Mouse (Mus musculus) midbrain, embryonic 10.5 days (tissue): ENCODE measurements at regions not wholly inside any gene's neighbourhood (a gene's known extent, or its start where the extent isn't known, plus 50 kb on each side); places are given as distances from the start of the nearest gene placed in this dataset.

ENCODE experiments used
- DNase-seq: peaks from one replicate; pipeline ENCODE4 v3.0.0-alpha.2; 2017; ENCODE audit warnings: low spot score
- H3K27ac ChIP-seq: fragments of 300-500 bp; sonication (generic); replicated peaks from 2 replicates; pipeline ENCODE4 v1.5.1; 2016; ENCODE audit warnings: mild to moderate bottlenecking
- H3K27me3 ChIP-seq: fragments of 300-500 bp; sonication (generic); 2 replicates; pipeline ENCODE4 v1.6.1; 2016; ENCODE audit warnings: low read depth, mild to moderate bottlenecking; ENCODE audit not compliant: poor library complexity, severe bottlenecking
- H3K36me3 ChIP-seq: fragments of 300-500 bp; sonication (generic); 2 replicates; pipeline ENCODE4 v1.6.1; 2016; ENCODE audit warnings: mild to moderate bottlenecking, moderate library complexity
- H3K4me1 ChIP-seq: fragments of 300-500 bp; sonication (generic); 2 replicates; pipeline ENCODE4 v1.6.1; 2016
- H3K4me3 ChIP-seq: fragments of 300-500 bp; sonication (generic); 2 replicates; pipeline ENCODE4 v1.5.1; 2016; ENCODE audit warnings: mild to moderate bottlenecking, moderate library complexity
- H3K9me3 ChIP-seq: fragments of 300-500 bp; sonication (generic); replicated peaks from 2 replicates; pipeline ENCODE4 v1.6.1; 2016; ENCODE audit warnings: mild to moderate bottlenecking
- WGBS: fragments of 180-500 bp; shearing (Covaris S2); methylation state at CpG from one replicate; pipeline ENCODE4 v1.1.7; 2016; 5-methylcytosine and 5-hydroxymethylcytosine counted together

DNA sequence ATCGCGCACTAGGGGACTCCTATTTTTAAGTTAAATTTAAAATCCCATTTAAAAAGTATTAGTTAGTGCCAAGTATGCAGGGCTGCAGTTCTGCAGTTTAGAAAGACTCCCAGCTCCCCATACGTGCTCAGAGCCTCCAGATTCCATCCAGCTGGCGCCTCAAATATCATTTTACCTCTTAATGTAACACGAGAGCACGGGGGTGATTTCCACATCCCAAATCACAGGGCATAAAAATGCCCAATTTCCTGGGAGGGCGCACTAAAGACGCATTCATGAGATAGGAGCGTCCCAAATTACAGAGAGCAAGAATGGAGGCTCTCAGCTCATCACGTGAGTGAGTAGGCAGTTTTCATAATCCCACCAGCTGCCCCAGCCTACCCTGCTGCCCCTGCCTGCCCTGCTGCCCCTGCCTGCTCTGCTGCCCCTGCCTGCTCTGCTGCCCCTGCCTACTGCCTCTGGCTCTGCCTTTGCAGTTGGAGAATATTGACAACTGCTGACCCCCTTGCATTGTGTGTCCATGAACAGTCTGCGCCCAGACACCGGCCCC is 414.1 kb downstream of the Ajap1 start:
- DNase-seq = no peak
- peaks cover 12% of the 10 kb centered on the region for H3K4me1 ChIP-seq
- no peaks in the 10 kb centered on the region for H3K36me3 ChIP-seq
- H3K9me3 ChIP-seq = no peaks in the 10 kb centered on the region
- WGBS = 89% methylated on average over 12 of the region's 12 CpGs
- H3K27ac ChIP-seq = no peak overlapping the region
- no peak overlapping the region for H3K4me3 ChIP-seq
- H3K27me3 ChIP-seq = no peaks in the 10 kb centered on the region

DNA sequence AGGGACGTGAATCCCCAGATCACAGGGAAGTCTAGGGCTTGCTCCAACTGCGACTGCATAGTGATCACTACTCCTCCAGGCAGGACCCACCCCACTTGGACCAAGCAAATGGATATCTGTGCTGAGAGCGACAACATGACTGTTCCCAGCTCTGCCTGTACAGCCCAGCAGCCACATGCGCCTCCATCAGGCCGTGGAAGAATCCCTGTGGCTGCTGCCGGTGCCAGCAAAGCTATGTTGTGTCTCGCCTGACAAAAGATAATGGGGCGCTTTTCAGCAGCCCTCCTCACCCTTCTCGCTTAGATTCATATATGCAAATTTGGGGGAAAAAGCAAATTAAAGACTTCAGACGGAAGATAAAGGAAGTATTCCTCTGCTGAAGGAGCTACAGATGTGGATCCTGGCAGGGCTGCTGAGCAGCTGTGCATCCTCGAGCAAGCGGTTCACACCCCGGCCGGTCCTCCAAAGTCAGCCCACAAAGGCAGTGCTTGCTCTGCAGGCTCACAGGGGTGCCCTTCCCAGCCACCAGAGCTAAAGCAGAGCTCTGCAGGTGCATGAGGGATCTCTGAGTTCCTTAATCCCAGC is 418.5 kb downstream of the Ajap1 start:
- H3K27me3 ChIP-seq = no peaks in the 10 kb centered on the region
- WGBS = 76% methylated on average over 14 of the region's 14 CpGs

DNA sequence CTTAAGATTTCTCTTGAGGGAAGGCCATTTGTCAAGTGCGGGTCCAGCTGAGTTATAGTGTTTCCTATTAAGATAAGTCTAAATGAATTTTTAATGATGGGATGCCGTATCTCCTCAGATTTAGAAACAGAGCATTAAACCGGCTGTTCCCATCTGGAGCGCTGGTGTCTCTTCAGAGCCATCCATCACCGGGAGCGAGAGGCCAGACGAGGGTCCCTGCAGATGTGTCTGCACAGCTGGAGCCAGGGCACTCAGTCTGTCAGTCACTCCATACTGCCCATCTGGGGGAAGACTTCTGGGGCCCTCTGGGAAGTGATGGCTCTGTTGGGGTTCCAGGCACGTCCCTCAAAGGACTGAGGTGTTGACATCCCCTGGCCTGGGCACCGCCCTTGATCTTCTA is 419.2 kb downstream of the Ajap1 start:
- Histone ChIP-seq H3K4me1 (no peaks in the 10 kb centered on the region; the same call in 1 of the 2 replicates), H3K27me3 (no peaks in the 10 kb centered on the region), H3K36me3 (no peaks in the 10 kb centered on the region), H3K27ac (no peak overlapping the region), H3K9me3 (0 out of 2 replicates have a peak, but pooled peaks cover 5% of the 10 kb centered on the region), H3K4me3 (no peak overlapping the region)
- DNase-seq = no peak
- WGBS = 79% methylated on average over 9 of the region's 9 CpGs

More for the DNA sequence above, 418.5 kb downstream of the Ajap1 start:
- DNase-seq = no peak
- H3K4me3 ChIP-seq = no peak overlapping the region
- no peak overlapping the region for H3K27ac ChIP-seq
- H3K9me3 ChIP-seq = 0 out of 2 replicates have a peak, but pooled peaks cover 5% of the 10 kb centered on the region
- H3K36me3 ChIP-seq = no peaks in the 10 kb centered on the region
- no peaks in the 10 kb centered on the region; the same call in 1 of the 2 replicates for H3K4me1 ChIP-seq

DNA sequence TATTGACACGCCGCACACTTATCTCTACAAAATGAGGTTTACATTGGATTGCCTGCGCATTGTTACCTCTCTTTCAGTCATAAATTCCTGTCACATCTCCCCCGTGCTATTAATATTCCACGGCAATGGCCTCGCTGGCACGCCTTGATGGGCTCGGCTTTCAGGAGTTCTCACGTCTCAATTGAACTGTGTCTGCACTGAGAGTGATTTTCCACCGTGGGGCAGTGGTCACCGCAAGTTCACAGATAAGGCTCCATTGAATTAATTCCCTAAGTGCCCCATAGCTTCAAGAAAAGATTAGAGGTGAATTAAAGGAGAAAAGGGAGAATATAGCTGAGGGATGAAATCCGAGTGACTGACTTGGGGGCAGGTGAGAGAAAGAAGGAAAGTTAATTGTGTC is 424.5 kb downstream of the Ajap1 start:
- WGBS = 88% methylated on average over 12 of the region's 12 CpGs
- no peak for DNase-seq
- no peak overlapping the region for H3K4me3 ChIP-seq
- no peaks in the 10 kb centered on the region for H3K36me3 ChIP-seq
- H3K4me1 ChIP-seq = peaks cover 4% of the 10 kb centered on the region; the same call in 1 of the 2 replicates
- H3K27ac ChIP-seq = no peak overlapping the region
- no peaks in the 10 kb centered on the region for H3K27me3 ChIP-seq
- 0 out of 2 replicates have a peak, but pooled peaks cover 5% of the 10 kb centered on the region for H3K9me3 ChIP-seq

GRCm38 (mm10) chr4:153023711-153024110 is 458.9 kb downstream of the Ajap1 start:
- Histone ChIP-seq H3K27ac (no peak overlapping the region), H3K27me3 (no peaks in the 10 kb centered on the region), H3K9me3 (no peaks in the 10 kb centered on the region), H3K4me3 (no peak overlapping the region), H3K4me1 (peaks cover 12% of the 10 kb centered on the region), H3K36me3 (no peaks in the 10 kb centered on the region)
- DNase-seq = no peak

DNA sequence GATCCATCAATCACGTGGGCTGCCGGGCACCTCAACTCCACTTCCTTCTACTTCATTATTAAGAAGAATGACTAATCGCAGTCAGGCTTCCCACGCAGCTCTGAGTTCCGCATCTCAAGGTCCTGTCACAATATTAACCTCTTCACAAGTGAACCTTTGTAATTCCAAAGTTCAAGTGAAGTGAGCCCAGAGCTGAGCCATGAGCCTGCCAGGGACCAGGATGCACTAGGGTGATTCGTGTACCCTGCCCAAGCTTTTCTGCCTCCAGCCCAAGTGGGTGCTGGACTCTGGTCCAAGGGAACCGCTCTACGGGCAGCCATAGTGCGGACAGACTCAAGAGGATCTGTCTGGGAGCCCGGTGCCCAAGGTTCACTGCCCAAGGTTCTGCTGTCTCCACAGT is 463.4 kb downstream of the Ajap1 start:
- no peaks in the 10 kb centered on the region for H3K27me3 ChIP-seq
- H3K36me3 ChIP-seq = no peaks in the 10 kb centered on the region
- H3K27ac ChIP-seq = peak overlapping the region; percentile 69; the same call in 1 of the 2 replicates
- no peaks in the 10 kb centered on the region for H3K9me3 ChIP-seq
- H3K4me3 ChIP-seq = no peak overlapping the region
- DNase-seq = no peak
- 94% methylated on average over 10 of the region's 10 CpGs for WGBS
- peaks cover 21% of the 10 kb centered on the region for H3K4me1 ChIP-seq

- H3K27ac ChIP-seq = peak overlapping the region; percentile 69
- DNase-seq = no peak
- WGBS = 75% methylated on average over 28 of the region's 28 CpGs
Observed at GRCm38 (mm10) chr4:153018138-153018921, 464.3 kb downstream of the Ajap1 start.

GRCm38 (mm10) chr4:153017816-153018137 is 464.8 kb downstream of the Ajap1 start:
- Histone ChIP-seq H3K27me3 (no peaks in the 10 kb centered on the region), H3K4me3 (no peak overlapping the region), H3K27ac (peak overlapping the region; percentile 69; the same call in 1 of the 2 replicates), H3K36me3 (no peaks in the 10 kb centered on the region), H3K4me1 (peaks cover 21% of the 10 kb centered on the region), H3K9me3 (no peaks in the 10 kb centered on the region)
- DNase-seq = no peak
- 72% methylated on average over 2 of the region's 2 CpGs for WGBS

More at GRCm38 (mm10) chr4:153018138-153018921, 464.3 kb downstream of the Ajap1 start:
- Histone ChIP-seq H3K4me3 (no peak overlapping the region), H3K36me3 (no peaks in the 10 kb centered on the region), H3K4me1 (peaks cover 21% of the 10 kb centered on the region), H3K27me3 (no peaks in the 10 kb centered on the region), H3K9me3 (no peaks in the 10 kb centered on the region)

DNA sequence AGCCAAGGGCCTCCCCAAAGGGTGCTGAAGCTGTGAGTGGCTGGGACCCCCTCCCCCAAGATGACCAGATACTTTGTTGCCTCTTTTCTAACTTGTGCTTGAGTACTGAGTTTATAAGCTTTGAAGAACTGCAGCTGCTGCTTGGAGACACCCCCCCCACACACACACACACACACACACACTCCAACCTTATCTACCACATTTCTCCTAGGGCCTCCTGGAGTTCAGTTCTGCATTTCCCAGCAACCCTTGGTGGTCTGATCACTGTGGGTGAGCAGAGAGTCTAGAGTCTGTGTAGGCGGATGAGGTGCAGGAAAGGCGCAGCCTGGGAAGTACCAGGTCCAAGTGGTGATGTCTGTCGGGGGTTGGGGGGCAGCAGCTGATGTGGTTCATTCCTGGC is 479.3 kb downstream of the Ajap1 start:
- Histone ChIP-seq H3K36me3 (no peaks in the 10 kb centered on the region), H3K4me3 (no peak overlapping the region), H3K27ac (no peak overlapping the region), H3K27me3 (0 out of 2 replicates have a peak, but pooled peaks cover 6% of the 10 kb centered on the region), H3K4me1 (peaks cover 14% of the 10 kb centered on the region), H3K9me3 (no peaks in the 10 kb centered on the region)
- WGBS = 78% methylated on average over 3 of the region's 3 CpGs
- no peak for DNase-seq

DNA sequence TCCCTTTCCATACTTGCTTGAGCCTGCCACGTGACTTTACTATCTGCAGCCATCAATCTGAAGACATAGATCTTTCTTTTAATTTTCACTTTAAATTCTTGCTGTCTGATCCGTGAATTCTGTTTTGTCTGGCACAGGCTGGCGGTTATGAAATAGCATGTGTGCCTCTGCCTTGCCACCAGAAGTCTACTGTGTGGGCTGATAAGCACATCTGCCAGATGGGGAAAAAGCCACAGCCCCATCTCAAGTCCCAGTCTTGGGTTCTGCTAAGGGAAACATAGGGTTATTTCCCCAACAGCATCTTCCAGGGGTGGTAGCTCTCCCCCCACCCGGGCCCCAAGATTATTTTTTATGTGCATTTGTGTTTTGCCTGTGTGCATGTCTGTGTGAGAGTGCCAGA is 480.1 kb downstream of the Ajap1 start:
- no peaks in the 10 kb centered on the region for H3K9me3 ChIP-seq
- no peak overlapping the region for H3K4me3 ChIP-seq
- peaks cover 14% of the 10 kb centered on the region for H3K4me1 ChIP-seq
- 85% methylated on average over 4 of the region's 4 CpGs for WGBS
- DNase-seq = no peak
- no peaks in the 10 kb centered on the region for H3K36me3 ChIP-seq
- no peak overlapping the region for H3K27ac ChIP-seq
- 0 out of 2 replicates have a peak, but pooled peaks cover 6% of the 10 kb centered on the region for H3K27me3 ChIP-seq

GRCm38 (mm10) chr4:153001761-153002160 is 480.9 kb downstream of the Ajap1 start:
- 88% methylated on average over 6 of the region's 6 CpGs for WGBS
- no peak overlapping the region for H3K4me3 ChIP-seq
- H3K36me3 ChIP-seq = no peaks in the 10 kb centered on the region
- no peaks in the 10 kb centered on the region for H3K9me3 ChIP-seq
- H3K4me1 ChIP-seq = peaks cover 14% of the 10 kb centered on the region
- 0 out of 2 replicates have a peak, but pooled peaks cover 6% of the 10 kb centered on the region for H3K27me3 ChIP-seq
- H3K27ac ChIP-seq = no peak overlapping the region
- DNase-seq = no peak

GRCm38 (mm10) chr4:152999526-152999925 is 483.1 kb downstream of the Ajap1 start:
- 55% methylated on average over 18 of the region's 18 CpGs for WGBS
- H3K4me3 ChIP-seq = no peak overlapping the region
- peaks cover 19% of the 10 kb centered on the region for H3K4me1 ChIP-seq
- no peaks in the 10 kb centered on the region for H3K9me3 ChIP-seq
- DNase-seq = no peak
- 0 out of 2 replicates have a peak overlapping the region, but pooled peaks have one; percentile 14 for H3K27ac ChIP-seq
- no peaks in the 10 kb centered on the region for H3K36me3 ChIP-seq
- H3K27me3 ChIP-seq = 0 out of 2 replicates have a peak, but pooled peaks cover 6% of the 10 kb centered on the region

- Histone ChIP-seq H3K27ac (no peak overlapping the region), H3K27me3 (0 out of 2 replicates have a peak, but pooled peaks cover 6% of the 10 kb centered on the region), H3K4me3 (no peak overlapping the region), H3K36me3 (no peaks in the 10 kb centered on the region), H3K9me3 (no peaks in the 10 kb centered on the region), H3K4me1 (peaks cover 19% of the 10 kb centered on the region)
- 77% methylated on average over 5 of the region's 5 CpGs for WGBS
- DNase-seq = no peak
Observed at GRCm38 (mm10) chr4:152997251-152997650, 485.4 kb downstream of the Ajap1 start.
